Mouse (Mus musculus): ENCODE data around the gene Krtap16-1.

The Krtap16-1 gene

DNA sequence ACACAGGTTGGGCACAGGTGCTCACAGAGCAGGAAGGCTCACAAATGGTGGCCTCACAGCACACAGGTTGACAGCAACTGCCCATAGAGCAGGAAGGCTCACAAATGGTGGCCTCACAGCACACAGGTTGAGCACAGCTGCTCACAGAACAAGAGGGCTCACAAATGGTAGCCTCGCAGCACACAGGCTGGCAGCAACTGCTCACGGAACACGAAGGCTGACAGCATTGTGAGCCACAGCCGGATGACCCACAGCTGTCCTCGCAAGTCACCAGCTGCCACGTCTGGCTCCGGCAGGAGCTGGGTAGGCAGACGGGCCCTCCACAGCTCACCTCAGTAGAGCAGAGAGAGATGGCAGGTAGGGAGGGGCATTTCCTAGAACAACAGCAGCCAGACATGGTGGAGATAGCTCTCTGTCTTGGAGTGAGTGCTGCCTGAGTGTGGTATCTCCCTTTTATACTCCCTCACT lies at the start of gene Krtap16-1:
Gene Krtap16-1, minus strand, starts transcription at position 418 of the 468 bp plus-strand sequence.
- in situ Hi-C loops (cut with MboI, MseI): no loop called here

GRCm38 (mm10) chr11:100029768-100030167 lies 43.4 kb upstream of the Krtap16-1 start, which contains the start of gene Krt33b:
Krt33b (minus strand) TSS chr11:100029868.
- in situ Hi-C loops (cut with MboI, MseI): loop anchor here (5.0 to 25.0 kb wide), 2 partner anchors 72 to 942 kb away; partner anchors contain the start of gene Tns4

GRCm38 (mm10) chr11:100021438-100021837 lies 35.0 kb upstream of the Krtap16-1 start:
- in situ Hi-C loops (cut with MboI, MseI): no loop called here

DNA sequence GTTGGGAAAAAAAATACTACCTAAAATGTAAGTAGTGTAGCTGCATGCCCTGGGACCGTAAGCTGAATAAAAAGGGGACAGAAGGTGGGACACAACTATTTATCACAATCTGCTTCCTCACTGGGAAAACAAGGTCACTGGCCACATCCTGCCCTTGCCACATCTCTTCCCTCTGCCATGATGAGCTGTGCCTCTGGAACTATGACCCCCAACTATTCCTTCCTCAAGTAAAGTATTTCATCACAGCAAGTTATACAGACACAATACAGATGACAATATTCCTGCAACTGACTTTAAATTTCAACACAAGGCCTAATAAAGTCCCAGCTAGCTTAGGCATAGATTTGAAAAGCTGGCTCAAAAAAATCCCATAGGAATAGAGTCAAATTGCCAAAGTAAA lies 33.1 kb upstream of the Krtap16-1 start:
- in situ Hi-C loops (cut with MboI, MseI): no loop called here

- in situ Hi-C loops (cut with MboI, MseI): no loop called here
Measured at GRCm38 (mm10) chr11:100016112-100016511, 29.7 kb upstream of the Krtap16-1 start, which contains the start of gene Krt33a. Krt33a (minus strand) TSS chr11:100016212.

DNA sequence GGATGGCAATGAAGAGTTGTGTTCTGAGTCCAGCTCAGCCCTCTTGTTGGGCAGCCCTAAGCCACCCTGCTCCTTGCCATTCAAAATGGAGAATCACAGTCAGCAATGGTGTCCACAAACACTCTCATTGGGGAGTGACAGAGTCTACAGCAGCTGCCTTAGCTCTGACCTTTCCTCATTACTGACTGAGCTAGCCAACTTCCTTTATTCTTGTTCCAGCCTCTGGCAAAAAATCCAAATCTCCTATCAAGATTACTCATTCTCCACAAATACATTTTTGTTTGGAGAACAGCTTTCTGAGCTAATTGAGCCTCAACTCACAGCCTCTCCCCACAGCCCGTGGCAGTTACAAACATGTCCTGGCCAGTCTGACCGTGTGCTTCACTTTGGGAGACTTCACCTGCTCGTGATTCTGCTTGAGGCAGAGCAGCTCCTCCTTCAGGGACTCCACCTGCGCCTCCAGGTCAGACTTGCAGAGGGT lies 27.3 kb upstream of the Krtap16-1 start:
- in situ Hi-C loops (cut with MboI, MseI): no loop called here

- in situ Hi-C loops (cut with MboI, MseI): no loop called here
Measured at GRCm38 (mm10) chr11:100010682-100011081, 24.3 kb upstream of the Krtap16-1 start.

DNA sequence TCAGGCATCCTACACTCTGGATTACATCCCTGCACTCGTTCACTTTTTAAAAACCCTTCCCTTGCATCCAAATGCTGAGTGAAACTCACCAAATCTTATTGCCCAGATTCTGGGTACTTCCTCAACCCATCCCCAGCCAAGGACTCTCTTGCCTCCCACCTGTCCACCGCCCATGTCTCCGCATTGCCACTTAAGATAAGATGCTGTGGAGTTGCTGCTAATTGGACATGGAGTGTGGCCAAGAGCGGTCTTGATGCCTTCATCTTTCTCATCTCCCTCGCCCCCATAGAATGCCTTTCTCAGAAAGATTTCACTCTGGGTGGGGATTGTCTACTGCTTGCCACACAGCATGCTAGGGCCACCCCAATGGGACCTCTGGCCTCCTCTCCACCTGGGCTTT lies 21.9 kb upstream of the Krtap16-1 start:
- in situ Hi-C loops (cut with MboI, MseI): no loop called here

GRCm38 (mm10) chr11:100006624-100007023 lies 20.2 kb upstream of the Krtap16-1 start:
- in situ Hi-C loops (cut with MboI, MseI): no loop called here

DNA sequence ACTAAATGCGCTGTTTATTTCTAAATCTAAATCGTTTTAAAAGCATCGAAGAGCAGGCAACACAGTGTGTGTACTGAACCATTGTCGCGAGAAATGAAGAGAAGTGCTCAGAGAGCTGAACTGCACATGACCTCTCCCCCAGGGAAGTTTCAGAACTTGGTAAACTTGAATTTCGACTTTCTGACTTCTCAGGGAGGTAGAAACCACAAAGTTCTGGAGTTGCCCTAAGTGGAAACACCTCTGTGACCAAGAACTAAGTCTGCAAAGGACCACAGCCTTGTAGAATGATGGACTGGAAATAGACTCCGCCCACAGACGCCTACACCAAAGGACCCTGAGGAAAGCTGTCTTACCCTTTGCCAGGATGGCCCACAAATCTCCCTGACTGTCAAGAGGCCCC lies 19.5 kb upstream of the Krtap16-1 start:
- in situ Hi-C loops (cut with MboI, MseI): no loop called here

- in situ Hi-C loops (cut with MboI, MseI): loop anchor here (5.0 kb wide), 1 partner anchor 543 kb away; no protein-coding TSS in a partner anchor
Measured at GRCm38 (mm10) chr11:100004846-100005245, 18.4 kb upstream of the Krtap16-1 start.

- in situ Hi-C loops (cut with MboI, MseI): no loop called here
Measured at GRCm38 (mm10) chr11:99999091-99999490, 12.7 kb upstream of the Krtap16-1 start.

DNA sequence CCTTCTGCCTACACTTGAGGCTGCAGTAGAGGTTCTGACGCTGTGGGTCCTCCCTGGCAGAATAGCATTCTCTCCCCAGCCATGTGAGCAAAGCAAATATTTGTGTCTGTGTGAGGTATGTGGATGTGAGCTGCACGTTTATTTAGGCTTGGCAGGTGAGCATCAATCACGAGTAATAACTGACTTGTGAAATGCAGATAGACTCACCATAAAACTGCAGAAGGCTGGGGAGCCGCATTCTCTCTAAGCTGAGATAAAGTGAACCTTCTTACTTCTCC lies 7.9 kb upstream of the Krtap16-1 start:
- in situ Hi-C loops (cut with MboI, MseI): no loop called here

- in situ Hi-C loops (cut with MboI, MseI): no loop called here
Measured at GRCm38 (mm10) chr11:99993620-99994383, 7.4 kb upstream of the Krtap16-1 start, which contains the start of gene Krtap17-1. Krtap17-1 (minus strand) TSS chr11:99993994.

DNA sequence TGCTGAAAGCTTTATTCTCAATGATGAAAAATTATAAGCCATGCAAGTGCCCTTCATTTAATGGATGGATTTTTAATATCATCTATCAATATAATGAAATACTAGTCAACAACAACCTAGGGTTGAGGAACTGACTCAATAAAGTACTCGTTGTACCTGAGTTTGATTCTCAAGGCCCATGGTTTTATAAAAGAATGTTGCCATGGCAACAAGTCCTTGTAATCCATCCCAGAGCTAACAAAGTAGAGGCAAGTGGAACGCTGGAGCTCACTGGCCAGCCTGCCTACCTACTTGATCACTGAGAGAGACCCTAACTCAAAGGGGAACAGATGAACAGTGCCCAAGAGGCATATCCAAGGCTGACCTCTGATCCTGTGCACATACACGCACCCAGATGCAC lies 4.2 kb upstream of the Krtap16-1 start:
- in situ Hi-C loops (cut with MboI, MseI): no loop called here

- in situ Hi-C loops (cut with MboI, MseI): no loop called here
Measured at GRCm38 (mm10) chr11:99989881-99990405, 3.5 kb upstream of the Krtap16-1 start.

GRCm38 (mm10) chr11:99988530-99988929 lies 2.1 kb upstream of the Krtap16-1 start:
- in situ Hi-C loops (cut with MboI, MseI): no loop called here

DNA sequence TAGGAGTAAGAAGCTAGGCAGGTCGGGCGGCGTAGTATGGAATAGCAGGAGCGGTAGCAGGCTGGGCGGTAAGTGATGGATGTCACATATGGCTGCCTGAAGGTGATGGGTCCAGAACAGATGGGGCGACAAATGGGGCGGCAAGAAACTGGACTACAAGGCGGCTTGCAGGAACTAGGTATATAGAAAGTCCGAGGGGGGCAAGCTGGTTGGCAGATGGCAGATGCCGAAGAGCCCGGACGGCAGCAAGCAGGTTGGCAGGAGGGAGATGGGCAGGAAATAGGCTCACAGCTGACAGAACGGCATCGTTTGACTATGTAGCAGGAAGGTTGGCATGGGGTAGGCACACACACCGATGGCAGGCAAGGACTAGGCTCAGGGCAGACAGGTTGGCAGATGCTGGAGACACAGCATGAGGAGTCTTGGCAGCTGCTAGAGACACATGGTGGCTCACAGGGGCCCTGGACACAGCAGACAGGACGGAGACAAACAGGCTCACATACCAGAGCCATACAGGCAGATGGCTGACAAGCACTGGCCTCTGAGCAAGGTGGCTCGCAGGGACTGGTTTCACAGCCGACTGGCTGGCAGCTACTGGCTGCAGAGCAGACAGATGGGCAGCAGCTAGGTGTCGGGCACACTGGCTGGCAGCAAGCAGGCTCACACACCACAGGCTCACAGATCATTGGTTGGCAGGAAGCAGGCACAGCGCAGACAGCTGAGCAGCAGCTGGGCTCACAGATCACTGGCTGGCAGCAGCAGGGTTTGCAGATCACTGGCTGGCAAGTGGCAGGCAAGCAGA lies 905 bp downstream of the Krtap16-1 start:
- in situ Hi-C loops (cut with MboI, MseI): no loop called here

GRCm38 (mm10) chr11:99983442-99983841 lies 3.0 kb downstream of the Krtap16-1 start:
- in situ Hi-C loops (cut with MboI, MseI): no loop called here

DNA sequence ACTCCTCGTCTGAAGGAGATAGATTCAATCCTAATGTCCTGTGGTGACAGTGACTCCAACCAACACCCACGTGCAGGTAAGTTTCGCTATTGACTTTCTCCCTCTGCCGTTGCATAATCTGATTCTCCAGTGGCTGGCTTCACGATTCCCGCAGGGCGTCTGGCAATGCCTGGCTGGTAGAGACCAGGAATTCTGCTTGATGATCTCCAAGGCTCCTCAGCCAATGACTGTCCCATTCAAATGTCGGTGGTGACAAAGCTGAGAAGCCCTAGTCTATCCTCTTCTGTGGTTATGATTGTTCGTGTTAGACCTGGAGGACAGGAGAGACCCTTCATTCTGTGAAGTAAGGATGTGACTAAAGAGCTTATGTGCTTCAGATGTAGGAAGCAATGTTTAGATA lies 3.7 kb downstream of the Krtap16-1 start:
- in situ Hi-C loops (cut with MboI, MseI): no loop called here

DNA sequence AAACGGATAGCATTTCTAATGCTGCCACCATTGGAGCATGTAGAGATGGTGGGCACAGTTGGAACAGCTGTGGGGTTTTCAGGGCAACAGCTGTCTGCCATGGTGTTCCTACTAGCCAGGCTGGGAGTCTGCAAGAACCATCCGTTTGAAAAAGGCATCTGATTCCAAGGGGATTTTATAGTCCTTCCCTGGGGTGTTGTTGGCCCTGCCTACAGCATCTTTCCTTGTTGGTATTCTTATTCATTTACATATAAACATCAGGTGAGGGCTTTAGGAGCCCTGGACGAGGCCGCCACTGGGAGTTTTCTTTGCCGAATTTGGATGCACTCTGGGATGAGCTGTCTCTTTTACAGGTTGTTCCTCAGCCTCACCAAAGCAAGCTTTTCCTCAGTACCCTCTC lies 7.4 kb downstream of the Krtap16-1 start, which contains the start of gene Krtap29-1:
Gene Krtap29-1, minus strand, starts transcription at position 101 of the 400 bp plus-strand sequence.
- in situ Hi-C loops (cut with MboI, MseI): no loop called here

GRCm38 (mm10) chr11:99965961-99966360 lies 20.4 kb downstream of the Krtap16-1 start:
- in situ Hi-C loops (cut with MboI, MseI): no loop called here
